Mouse (Mus musculus) T-cell, adult 66 days (primary cell): Measurements from ENCODE around the gene Syt1. TPM values are rescaled to one million over a fixed set of nuclear protein-coding genes. Genes with fewer than 3 reads are reported as not detected.

Source experiments
- total RNA-seq, 2 experiments: library from RNA; stranded (reverse); gene quantifications; 3 replicates in 1 of 2; 4 replicates in 1 of 2; pipeline ENCODE4 v1.2.4; 2023

The Syt1 gene
- total RNA-seq = not detected

GRCm38 (mm10) chr10:109010241-109011193 lies at the start of gene Syt1:
Gene Syt1, minus strand, starts transcription at chr10:109010982.

DNA sequence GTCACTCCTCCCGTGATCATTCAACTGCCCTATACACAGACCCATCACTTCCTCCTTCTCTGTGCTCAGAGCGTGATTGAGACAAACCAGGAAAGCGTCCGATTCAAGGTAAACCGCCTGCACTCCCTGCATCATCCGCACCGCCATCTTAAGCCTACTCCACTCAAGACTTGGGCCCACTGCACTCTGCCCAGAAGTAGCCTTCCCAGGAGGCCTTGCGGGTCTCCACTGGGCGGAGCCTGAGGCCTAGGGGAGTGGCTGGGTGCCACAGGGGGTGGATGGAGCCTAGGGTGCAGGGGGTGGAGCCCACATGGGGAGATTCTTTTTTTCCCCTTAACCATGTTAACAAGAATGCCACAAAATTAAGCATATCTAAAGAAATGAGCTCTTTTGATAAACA lies 310.8 kb downstream of the Syt1 start, which contains the start of gene Gm5136:
Gm5136 (minus strand) TSS at position 215 of the 400 bp plus-strand sequence.

